Mouse (Mus musculus) thymus, adult 2 months (tissue): ENCODE results near the gene Raver1. TPM values are rescaled to one million over a fixed set of nuclear protein-coding genes. Genes with fewer than 3 reads are reported as not detected.

Experiments used
- DNase-seq: peaks from one replicate; pipeline ENCODE4 v3.0.0; 2021
- H3K27ac ChIP-seq: fragments of 200-500 bp; 2 replicates; pipeline ENCODE4 v1.5.1; 2012; ENCODE audit warnings: low read length, control low read depth; ENCODE audit not compliant: control insufficient read depth, insufficient read depth
- H3K27me3 ChIP-seq: fragments of 200-500 bp; 2 replicates; pipeline ENCODE4 v1.6.1; 2012; ENCODE audit warnings: mild to moderate bottlenecking, low read length, moderate library complexity, mixed read lengths; ENCODE audit not compliant: control insufficient read depth, insufficient read depth
- H3K36me3 ChIP-seq: fragments of 200-500 bp; 2 replicates; pipeline ENCODE4 v1.6.1; 2012; ENCODE audit warnings: mild to moderate bottlenecking, low read length, moderate library complexity; ENCODE audit not compliant: control insufficient read depth, insufficient read depth
- H3K4me1 ChIP-seq: fragments of 200-500 bp; replicated peaks from 2 replicates; pipeline ENCODE4 v1.6.1; 2012; ENCODE audit warnings: low read length; ENCODE audit not compliant: control insufficient read depth, insufficient read depth
- H3K4me3 ChIP-seq: fragments of 200-500 bp; 2 replicates; pipeline ENCODE4 v1.5.1; 2012; ENCODE audit warnings: mild to moderate bottlenecking, low read length, control low read depth, moderate library complexity; ENCODE audit not compliant: control insufficient read depth, insufficient read depth
- CTCF ChIP-seq: fragments of 200-500 bp; IDR thresholded peaks from 2 replicates; pipeline ENCODE4 v1.5.1; 2012; ENCODE audit warnings: mild to moderate bottlenecking, control low read depth, low read length, moderate library complexity, borderline replicate concordance; ENCODE audit not compliant: control insufficient read depth, poor library complexity, insufficient read depth; ENCODE audit errors: extremely low read depth
- POLR2A ChIP-seq: fragments of 200-500 bp; IDR thresholded peaks from 2 replicates; pipeline ENCODE4 v1.6.1; 2012; ENCODE audit warnings: mild to moderate bottlenecking, low read length, control low read depth, moderate library complexity; ENCODE audit not compliant: control insufficient read depth, poor library complexity, insufficient read depth; ENCODE audit errors: extremely low read depth
- WGBS: fragments of 180-500 bp; shearing (Covaris S2); methylation state at CpG from one replicate; pipeline ENCODE4 v1.1.7; 2018; 5-methylcytosine and 5-hydroxymethylcytosine counted together
- polyA plus RNA-seq: library from polyadenylated mRNA; depleted of rRNA; stranded (reverse); fragments of >200 nt; gene quantifications from 2 replicates; pipeline ENCODE4 v1.2.3, GENCODE M21; 2012

Gene Raver1
- polyA plus RNA-seq, 1 experiment = 229 TPM

GRCm38 (mm10) chr9:21107607-21108237, 15.9 kb upstream of the Raver1 start:
- Histone ChIP-seq H3K27ac (no peak overlapping the region), H3K4me3 (no peak overlapping the region), H3K36me3 (no peaks in the 10 kb centered on the region), H3K27me3 (no peaks in the 10 kb centered on the region), H3K4me1 (no peaks in the 10 kb centered on the region)
- TF ChIP-seq CTCF = no peak
- no peak for TF ChIP-seq POLR2A
- DNase-seq = no peak
- WGBS = 95% methylated on average over 23 of the region's 23 CpGs

- no peak overlapping the region for H3K4me3 ChIP-seq
- no peaks in the 10 kb centered on the region for H3K27me3 ChIP-seq
- 92% methylated on average over 5 of the region's 5 CpGs for WGBS
- TF ChIP-seq CTCF = no peak
- no peak for TF ChIP-seq POLR2A
- DNase-seq = no peak
- H3K27ac ChIP-seq = no peak overlapping the region
- H3K36me3 ChIP-seq = no peaks in the 10 kb centered on the region
- H3K4me1 ChIP-seq = no peaks in the 10 kb centered on the region
These were observed 14.2 kb upstream of the Raver1 start for GRCm38 (mm10) chr9:21105760-21106564.

GRCm38 (mm10) chr9:21104814-21105213, 13.0 kb upstream of the Raver1 start:
- 98% methylated on average over 6 of the region's 6 CpGs for WGBS
- no peak for TF ChIP-seq POLR2A
- no peak for TF ChIP-seq CTCF

GRCm38 (mm10) chr9:21102076-21102475, 10.3 kb upstream of the Raver1 start:
- no peak for DNase-seq
- WGBS = 95% methylated on average over 2 of the region's 2 CpGs

More at GRCm38 (mm10) chr9:21104814-21105213, 13.0 kb upstream of the Raver1 start:
- Histone ChIP-seq H3K27ac (no peak overlapping the region), H3K36me3 (no peaks in the 10 kb centered on the region), H3K4me3 (no peak overlapping the region), H3K27me3 (no peaks in the 10 kb centered on the region), H3K4me1 (peaks cover 8% of the 10 kb centered on the region; the same call in 1 of the 2 replicates)
- no peak for DNase-seq

GRCm38 (mm10) chr9:21100447-21101161, 8.8 kb upstream of the Raver1 start:
- no peaks in the 10 kb centered on the region for H3K27me3 ChIP-seq
- H3K36me3 ChIP-seq = no peaks in the 10 kb centered on the region
- WGBS = 20% methylated on average over 15 of the region's 15 CpGs
- DNase-seq = no peak
- H3K4me1 ChIP-seq = peaks cover 8% of the 10 kb centered on the region; the same call in 1 of the 2 replicates
- H3K4me3 ChIP-seq = no peak overlapping the region
- TF ChIP-seq POLR2A (no peak), CTCF (no peak)
- H3K27ac ChIP-seq = no peak overlapping the region

More at GRCm38 (mm10) chr9:21102076-21102475, 10.3 kb upstream of the Raver1 start:
- no peak overlapping the region for H3K4me3 ChIP-seq
- peaks cover 8% of the 10 kb centered on the region; the same call in 1 of the 2 replicates for H3K4me1 ChIP-seq
- H3K36me3 ChIP-seq = no peaks in the 10 kb centered on the region
- H3K27ac ChIP-seq = no peak overlapping the region
- H3K27me3 ChIP-seq = no peaks in the 10 kb centered on the region
- no peak for TF ChIP-seq POLR2A
- no peak for TF ChIP-seq CTCF

GRCm38 (mm10) chr9:21097793-21098192, 6.0 kb upstream of the Raver1 start:
- Histone ChIP-seq H3K4me3 (no peak overlapping the region), H3K27ac (no peak overlapping the region), H3K4me1 (peaks cover 8% of the 10 kb centered on the region; the same call in 1 of the 2 replicates), H3K36me3 (no peaks in the 10 kb centered on the region), H3K27me3 (no peaks in the 10 kb centered on the region)
- no peak for DNase-seq
- TF ChIP-seq CTCF (no peak), POLR2A (no peak)
- WGBS = 81% methylated on average over 8 of the region's 8 CpGs
